Mouse (Mus musculus): ENCODE measurements around the gene Gm9008.
"Not testable (repeated sequence)": the region's sequence is repeated elsewhere in the genome, so short reads cannot be mapped to it uniquely, and the experiment has no call there.

Gene Gm9008

GRCm38 (mm10) chr6:76497054-76497835 lies at the start of gene Gm9008:
Gm9008 (minus strand) TSS chr6:76497784.
- not testable (repeated sequence) for DNase-seq (ENCODE audit: low spot score in 2 of 2)

DNA sequence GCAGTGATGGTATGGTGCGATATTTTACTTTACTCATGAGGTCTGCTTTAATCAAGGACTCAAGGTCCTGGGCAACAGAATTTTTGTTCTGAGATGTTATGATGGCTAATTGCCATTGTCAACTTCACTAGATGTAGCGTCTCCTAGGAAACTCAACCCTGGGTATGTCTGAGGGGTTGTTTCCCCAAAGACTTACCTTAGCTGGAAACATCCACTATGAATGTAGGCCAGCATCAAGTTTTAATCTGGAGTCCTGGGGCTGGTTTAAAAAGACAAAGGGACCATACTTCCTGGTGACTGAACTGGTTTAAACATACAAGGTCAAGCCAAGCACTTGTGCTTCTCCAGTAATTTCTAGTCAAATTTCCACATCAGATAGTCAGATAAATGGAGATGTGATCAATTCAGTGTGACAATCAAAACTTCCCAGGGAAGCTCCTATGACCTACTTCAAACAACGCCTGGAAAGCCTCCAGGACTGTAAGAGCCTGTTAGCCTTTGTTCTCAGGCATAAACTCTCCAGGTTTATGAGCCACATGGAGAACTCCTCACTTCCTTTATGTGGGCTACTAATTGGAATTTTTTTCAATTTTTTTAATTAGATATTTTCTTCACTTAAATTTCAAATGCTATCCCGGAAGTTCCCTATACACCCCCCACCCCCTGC lies 24.5 kb upstream of the Gm9008 start:
- no peak for DNase-seq (ENCODE audit: low spot score in 2 of 2)

DNA sequence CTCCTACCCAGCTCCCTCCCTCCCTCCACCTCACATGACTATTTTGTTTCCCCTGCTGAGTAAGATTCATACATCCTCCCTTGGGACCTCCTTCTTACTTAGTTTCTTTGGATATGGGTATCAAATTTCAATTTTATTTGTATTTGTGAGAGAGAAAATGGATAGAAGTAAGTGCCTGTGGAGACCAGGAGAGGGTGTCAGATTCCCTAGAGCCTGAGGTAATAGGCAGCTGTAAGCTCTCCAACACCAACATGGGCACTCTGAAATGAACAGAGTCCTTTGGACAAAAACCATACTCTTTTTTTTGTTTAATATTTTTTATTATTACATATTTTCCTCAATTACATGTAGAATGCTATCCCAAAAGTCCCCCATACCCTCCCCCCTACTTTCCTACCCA lies 12.6 kb upstream of the Gm9008 start:
- DNase-seq (ENCODE audit: low spot score in 2 of 2) = no peak

- not testable (repeated sequence) for DNase-seq (ENCODE audit: low spot score in 2 of 2)
These were observed 1.2 kb downstream of the Gm9008 start for GRCm38 (mm10) chr6:76496335-76496734.

GRCm38 (mm10) chr6:76468194-76468593 lies 29.4 kb downstream of the Gm9008 start:
- DNase-seq (ENCODE audit: low spot score in 2 of 2) = no peak
